Mouse (Mus musculus): Measurements from ENCODE around the gene Nrsn2. TPM values are rescaled to one million over a fixed set of nuclear protein-coding genes. Genes with fewer than 3 reads are reported as not detected.

The Nrsn2 gene
- polyA plus RNA-seq, 1 experiment: 0.51 TPM

DNA sequence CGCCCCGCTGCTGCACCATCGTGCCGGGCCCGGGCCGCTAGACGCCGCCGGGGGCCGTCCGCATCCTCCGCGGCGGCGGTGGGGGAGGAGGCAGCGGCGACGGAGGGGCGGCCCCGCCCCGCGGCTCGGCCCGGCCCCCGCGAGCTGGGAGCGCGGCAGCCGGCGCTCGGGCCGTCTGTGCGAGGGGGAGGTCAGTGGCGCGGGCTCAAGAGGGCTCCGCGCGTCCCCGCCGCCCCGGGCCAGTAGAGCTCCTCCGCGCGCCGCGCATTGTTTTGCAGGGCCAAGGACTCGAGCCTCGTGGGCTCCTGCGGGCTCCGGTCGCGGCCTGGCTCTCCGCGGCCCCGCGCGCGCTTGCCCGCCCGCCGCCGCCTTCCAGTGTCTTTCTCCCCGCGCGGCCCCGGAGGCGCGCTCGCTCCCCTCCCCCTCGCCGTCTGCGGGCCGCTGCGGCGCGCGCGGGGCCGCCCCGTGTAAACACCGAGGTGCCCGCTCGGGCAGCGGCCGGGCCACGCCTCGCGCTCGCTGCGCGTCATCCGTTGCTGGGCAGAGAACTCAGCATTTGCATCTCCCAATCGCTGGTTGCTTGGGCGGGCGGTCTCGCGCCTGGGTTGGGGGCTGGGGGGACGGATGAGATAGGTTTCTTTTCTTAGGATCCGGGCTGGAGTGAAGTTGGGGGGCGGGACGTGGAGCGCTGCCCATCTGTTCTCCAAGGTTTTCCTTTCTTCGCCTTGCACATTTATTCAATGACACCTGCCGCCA, 21.4 kb upstream of the Nrsn2 start, which contains the start of gene Sox12:
Gene Sox12 (minus strand): TSS at position 384 of the 756 bp plus-strand sequence.
- Histone ChIP-seq H3K27me3 (ENCODE audit: control insufficient read depth, insufficient read depth, low read length) (peaks cover 14% of the 10 kb centered on the region), H3K36me3 (ENCODE audit: control insufficient read depth, insufficient read depth, low read length) (no peaks in the 10 kb centered on the region), H3K27ac (ENCODE audit: insufficient read depth, low read depth, low read length) (peak within 1 kb of the TSS; percentile 63), H3K4me3 (ENCODE audit: low read depth, low read length) (peak within 1 kb of the TSS; percentile 89), H3K4me1 (ENCODE audit: control insufficient read depth, insufficient read depth, insufficient read length, low read length) (peaks cover 12% of the 10 kb centered on the region)
- TF ChIP-seq CTCF (IDR thresholded peaks at IDR 0.05; ENCODE audit: extremely low read depth, insufficient read length, insufficient replicate concordance, low read depth, low read length) (no peak), POLR2A (IDR thresholded peaks at IDR 0.05; ENCODE audit: low read depth, low read length) (no peak)
- under 1% methylated on average over 101 of the region's 104 CpGs for WGBS

DNA sequence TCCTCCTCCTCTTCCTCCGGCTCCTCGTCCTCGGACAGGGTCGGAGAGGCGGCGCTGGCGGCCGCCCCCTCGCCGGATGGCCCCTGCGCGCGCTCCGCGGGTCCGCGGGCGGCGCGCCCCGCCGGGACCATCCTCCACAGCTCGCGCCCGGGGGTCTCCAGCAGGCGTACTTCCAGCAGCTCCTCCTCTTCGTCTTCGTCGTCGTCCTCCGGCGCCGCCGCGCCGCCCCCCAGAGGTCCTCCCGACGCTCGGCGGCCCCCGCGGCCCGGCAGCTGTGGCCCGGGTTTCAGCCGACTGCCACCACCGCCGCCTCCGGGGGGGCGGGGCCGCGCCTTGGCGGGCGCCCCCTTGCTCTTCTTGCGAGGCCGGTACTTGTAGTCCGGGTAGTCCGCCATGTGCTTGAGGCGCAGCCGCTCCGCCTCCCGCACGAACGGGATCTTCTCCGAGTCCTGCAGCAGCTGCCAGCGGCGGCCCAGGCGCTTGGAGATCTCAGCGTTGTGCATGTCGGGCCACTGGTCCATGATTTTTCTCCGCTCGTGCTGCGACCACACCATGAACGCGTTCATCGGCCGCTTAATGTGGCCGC, 20.7 kb upstream of the Nrsn2 start:
- under 1% methylated on average over 73 of the region's 77 CpGs for WGBS
- Histone ChIP-seq H3K27ac (ENCODE audit: insufficient read depth, low read depth, low read length) (peak overlapping the region; percentile 63), H3K4me3 (ENCODE audit: low read depth, low read length) (peak overlapping the region; percentile 89), H3K27me3 (ENCODE audit: control insufficient read depth, insufficient read depth, low read length) (peaks cover 14% of the 10 kb centered on the region), H3K4me1 (ENCODE audit: control insufficient read depth, insufficient read depth, insufficient read length, low read length) (peaks cover 12% of the 10 kb centered on the region), H3K36me3 (ENCODE audit: control insufficient read depth, insufficient read depth, low read length) (no peaks in the 10 kb centered on the region)
- no peak for TF ChIP-seq CTCF (IDR thresholded peaks at IDR 0.05; ENCODE audit: extremely low read depth, insufficient read length, insufficient replicate concordance, low read depth, low read length)
- no peak for TF ChIP-seq POLR2A (IDR thresholded peaks at IDR 0.05; ENCODE audit: low read depth, low read length)

DNA sequence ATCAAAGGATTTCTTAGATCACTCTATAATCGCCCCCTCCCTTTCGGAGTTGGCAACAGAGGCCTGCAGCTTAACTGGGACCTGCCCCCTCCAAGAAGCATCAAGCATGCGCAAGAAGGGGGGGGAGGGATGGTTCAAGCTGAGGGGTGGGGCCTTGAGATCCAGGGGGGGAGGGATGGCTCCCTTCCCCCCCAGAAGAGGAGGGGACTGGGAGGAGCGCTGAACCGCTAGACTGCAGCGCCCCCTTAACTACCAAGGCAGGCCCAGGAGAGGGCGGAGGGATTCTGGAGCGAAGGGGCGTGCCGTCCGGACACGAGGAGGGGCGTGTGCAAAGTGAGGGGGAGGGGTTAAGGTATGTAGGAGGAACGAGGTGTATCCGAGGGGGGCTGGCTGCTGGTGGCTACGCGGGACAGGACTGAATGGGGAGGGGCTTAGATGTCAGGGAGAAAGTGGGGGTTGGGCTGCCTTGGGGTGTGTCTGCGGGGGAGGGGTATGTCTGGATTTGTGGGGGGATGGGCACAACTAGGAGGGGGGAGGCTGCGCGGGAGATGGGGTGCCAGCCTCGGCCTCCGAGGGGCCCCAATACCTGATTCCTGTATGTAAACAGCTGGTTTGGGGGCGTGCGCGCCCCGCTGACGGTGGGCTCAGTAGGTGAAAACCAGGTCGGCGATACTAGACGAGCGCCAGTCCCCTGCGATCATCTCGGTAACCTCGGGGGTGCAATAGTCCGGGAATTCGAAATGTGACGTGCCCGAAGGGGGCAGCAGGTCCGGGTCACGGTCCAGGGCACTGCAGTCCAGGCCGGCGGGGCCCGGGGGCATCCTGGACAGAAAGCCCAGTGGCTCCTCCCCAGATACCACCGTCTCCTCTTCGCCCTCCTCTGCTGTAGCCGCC, 19.9 kb upstream of the Nrsn2 start:
- peak overlapping the region; percentile 40; the same call in 1 of the 2 replicates for H3K27ac ChIP-seq (ENCODE audit: insufficient read depth, low read depth, low read length)
- H3K36me3 ChIP-seq (ENCODE audit: control insufficient read depth, insufficient read depth, low read length): no peaks in the 10 kb centered on the region
- WGBS: 2% methylated on average over 45 of the region's 46 CpGs
- TF ChIP-seq CTCF (IDR thresholded peaks at IDR 0.05; ENCODE audit: extremely low read depth, insufficient read length, insufficient replicate concordance, low read depth, low read length): peak; percentile 32; the same call in 1 of the 2 replicates
- TF ChIP-seq POLR2A (IDR thresholded peaks at IDR 0.05; ENCODE audit: low read depth, low read length): no peak
- H3K4me3 ChIP-seq (ENCODE audit: low read depth, low read length): peak overlapping the region; percentile 89
- H3K4me1 ChIP-seq (ENCODE audit: control insufficient read depth, insufficient read depth, insufficient read length, low read length): peaks cover 12% of the 10 kb centered on the region
- H3K27me3 ChIP-seq (ENCODE audit: control insufficient read depth, insufficient read depth, low read length): peaks cover 14% of the 10 kb centered on the region

DNA sequence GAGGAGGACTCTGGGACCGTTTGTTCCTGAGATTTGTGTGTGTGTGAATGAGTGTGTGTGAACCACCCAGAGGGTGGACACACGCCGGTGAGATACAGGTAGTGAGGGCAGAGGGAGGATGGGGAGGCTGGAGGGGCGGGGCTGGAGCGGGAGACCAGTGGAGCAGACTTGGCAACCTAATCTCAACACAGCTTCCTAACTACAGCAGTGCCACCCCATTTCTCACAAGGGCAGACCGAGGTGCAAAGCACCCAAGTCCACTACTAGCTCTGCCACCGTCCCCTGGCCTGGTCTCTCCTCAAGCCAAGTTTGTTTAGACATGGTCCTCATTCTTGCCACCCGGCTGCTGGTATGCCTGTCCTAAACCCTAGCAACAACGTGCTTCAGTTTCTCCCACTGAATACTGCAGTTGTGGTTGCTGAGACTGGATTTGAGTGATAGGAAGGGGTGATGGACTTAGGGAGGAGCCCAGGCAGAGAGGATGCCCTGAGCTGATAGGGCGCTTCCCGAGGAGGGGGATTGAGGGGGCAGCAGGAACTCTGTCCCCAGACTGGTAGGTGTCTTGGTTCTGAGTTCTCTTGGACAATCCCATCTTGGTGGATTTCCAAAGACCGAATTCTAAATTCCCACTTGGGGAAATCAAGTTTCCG, 19.0 kb upstream of the Nrsn2 start:
- Histone ChIP-seq H3K27me3 (ENCODE audit: control insufficient read depth, insufficient read depth, low read length) (peaks cover 14% of the 10 kb centered on the region), H3K27ac (ENCODE audit: insufficient read depth, low read depth, low read length) (no peak overlapping the region), H3K4me3 (ENCODE audit: low read depth, low read length) (peak overlapping the region; percentile 89), H3K4me1 (ENCODE audit: control insufficient read depth, insufficient read depth, insufficient read length, low read length) (peaks cover 12% of the 10 kb centered on the region), H3K36me3 (ENCODE audit: control insufficient read depth, insufficient read depth, low read length) (no peaks in the 10 kb centered on the region)
- no peak for TF ChIP-seq POLR2A (IDR thresholded peaks at IDR 0.05; ENCODE audit: low read depth, low read length)
- TF ChIP-seq CTCF (IDR thresholded peaks at IDR 0.05; ENCODE audit: extremely low read depth, insufficient read length, insufficient replicate concordance, low read depth, low read length): no peak
- 54% methylated on average over 13 of the region's 13 CpGs for WGBS

DNA sequence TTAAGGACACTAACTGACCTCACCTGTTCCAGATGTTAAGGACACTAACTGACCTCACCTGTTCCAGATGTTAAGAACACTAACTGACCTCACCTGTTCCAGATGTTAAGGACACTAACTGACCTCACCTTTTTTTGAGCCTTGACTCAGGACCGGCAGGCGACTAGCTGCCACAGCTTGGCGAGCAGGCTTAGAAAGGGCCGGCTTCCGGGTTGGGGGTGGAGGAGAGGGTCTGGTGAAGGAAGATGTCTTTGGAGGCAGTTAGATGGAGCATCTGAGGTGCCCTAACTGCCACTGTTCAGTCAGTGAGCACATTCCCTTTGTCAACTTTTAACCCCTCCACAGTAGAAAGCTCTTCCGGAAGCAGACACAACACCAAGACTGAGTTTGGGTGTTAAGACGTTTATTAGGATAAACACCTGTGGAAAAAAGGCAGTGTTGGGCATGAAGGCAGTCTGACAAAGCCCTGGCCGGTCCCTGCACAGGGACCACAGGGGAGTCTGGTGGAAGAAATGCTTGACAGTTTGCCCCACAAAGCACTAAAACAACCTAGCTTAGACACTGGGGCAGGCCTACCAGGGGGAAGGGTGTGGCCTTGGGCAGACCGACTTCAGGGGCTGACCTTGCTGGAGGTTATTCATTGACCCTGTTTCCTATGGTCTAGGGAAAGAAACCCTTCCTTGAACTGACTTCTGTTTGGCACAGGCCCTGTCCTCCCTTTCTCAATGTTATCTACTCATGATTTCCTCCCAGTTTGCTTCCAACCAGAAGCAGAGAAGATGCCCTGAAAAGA, 17.0 kb upstream of the Nrsn2 start:
- H3K36me3 ChIP-seq (ENCODE audit: control insufficient read depth, insufficient read depth, low read length): no peaks in the 10 kb centered on the region
- 73% methylated on average over 9 of the region's 9 CpGs for WGBS
- H3K27ac ChIP-seq (ENCODE audit: insufficient read depth, low read depth, low read length): no peak overlapping the region
- peaks cover 10% of the 10 kb centered on the region; the same call in 1 of the 2 replicates for H3K27me3 ChIP-seq (ENCODE audit: control insufficient read depth, insufficient read depth, low read length)
- H3K4me3 ChIP-seq (ENCODE audit: low read depth, low read length): no peak overlapping the region
- peaks cover 7% of the 10 kb centered on the region; the same call in 1 of the 2 replicates for H3K4me1 ChIP-seq (ENCODE audit: control insufficient read depth, insufficient read depth, insufficient read length, low read length)
- no peak for TF ChIP-seq CTCF (IDR thresholded peaks at IDR 0.05; ENCODE audit: extremely low read depth, insufficient read length, insufficient replicate concordance, low read depth, low read length)

DNA sequence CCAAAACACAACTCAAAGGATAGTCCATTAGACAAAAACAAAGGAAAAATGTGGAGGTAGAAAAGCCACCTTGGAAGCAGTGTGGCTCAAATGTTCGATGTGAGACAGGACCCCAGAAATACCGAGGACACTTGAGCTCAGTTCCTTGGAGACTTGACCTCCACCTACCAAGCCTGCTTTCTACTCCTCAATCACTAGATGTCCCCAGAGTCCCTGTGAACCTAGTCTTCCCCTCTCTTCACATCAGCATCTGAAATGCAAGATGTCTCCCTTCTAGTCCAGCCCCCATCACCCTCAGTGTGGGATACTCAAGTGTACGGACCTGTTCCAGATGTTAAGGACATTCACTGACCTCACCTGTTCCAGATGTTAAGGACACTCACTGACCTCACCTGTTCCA, 16.3 kb upstream of the Nrsn2 start:
- Histone ChIP-seq H3K36me3 (ENCODE audit: control insufficient read depth, insufficient read depth, low read length) (no peaks in the 10 kb centered on the region), H3K4me1 (ENCODE audit: control insufficient read depth, insufficient read depth, insufficient read length, low read length) (peaks cover 5% of the 10 kb centered on the region; the same call in 1 of the 2 replicates), H3K4me3 (ENCODE audit: low read depth, low read length) (no peak overlapping the region), H3K27ac (ENCODE audit: insufficient read depth, low read depth, low read length) (no peak overlapping the region), H3K27me3 (ENCODE audit: control insufficient read depth, insufficient read depth, low read length) (peaks cover 10% of the 10 kb centered on the region; the same call in 1 of the 2 replicates)
- TF ChIP-seq CTCF (IDR thresholded peaks at IDR 0.05; ENCODE audit: extremely low read depth, insufficient read length, insufficient replicate concordance, low read depth, low read length) (no peak), POLR2A (IDR thresholded peaks at IDR 0.05; ENCODE audit: low read depth, low read length) (no peak)
- WGBS: 27% methylated on average over 3 of the region's 3 CpGs

Measured in small intestine, adult 2 months (tissue).